Mouse (Mus musculus) CH12.LX (cell line): ENCODE measurements around the gene Entpd7.

Experiments used
- GABPA ChIP-seq: IDR thresholded peaks from 2 replicates; pipeline ENCODE4 v1.6.1; 2012; ENCODE audit warnings: low read depth, low read length, improper control_type of control experiment, inconsistent platforms; ENCODE audit not compliant: insufficient replicate concordance
- TCF12 ChIP-seq: IDR thresholded peaks from 2 replicates; pipeline ENCODE4 v1.6.1; 2014; ENCODE audit warnings: low read depth, mild to moderate bottlenecking, inconsistent platforms, low read length, improper control_type of control experiment

DNA sequence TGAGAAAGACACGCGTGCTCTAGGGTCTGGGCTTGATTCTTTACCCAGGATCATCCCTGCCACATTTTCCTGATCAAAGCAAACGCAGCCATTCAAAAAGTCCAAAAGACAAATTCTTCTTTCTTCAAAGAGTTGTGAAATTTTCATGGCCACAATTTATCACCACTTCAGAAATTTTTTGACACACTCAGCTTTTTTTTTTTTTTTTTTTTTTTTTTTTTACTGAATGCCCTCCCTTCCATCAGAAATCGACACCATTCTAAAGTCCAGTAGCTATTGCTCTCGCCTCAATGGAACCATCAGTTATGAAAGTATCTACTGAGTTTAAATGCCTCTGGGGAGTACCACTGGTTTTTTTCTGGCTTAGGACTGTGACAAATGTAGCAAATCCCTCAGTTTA is 90.9 kb downstream of the Entpd7 start:
- TF ChIP-seq GABPA (no peak), TCF12 (no peak)
